Mouse (Mus musculus) limb, embryonic 12.5 days (tissue): ENCODE measurements around the gene Mnat1. TPM values are rescaled to one million over a fixed set of nuclear protein-coding genes. Genes with fewer than 3 reads are reported as not detected.
"Not testable (repeated sequence)": the region's sequence is repeated elsewhere in the genome, so short reads cannot be mapped to it uniquely, and the experiment has no call there.

Experiments
- ATAC-seq: fragments of 200-750 bp; cut with Nextera tagmentation; 2 replicates; pipeline ENCODE4 v1.8.0; 2017; ENCODE audit warnings: low read depth, moderate TSS enrichment; ENCODE audit not compliant: insufficient number of reproducible peaks, insufficient read depth, low FRiP score, low TSS enrichment
- H3K27ac ChIP-seq: fragments of 300-500 bp; sonication (generic); 2 replicates; pipeline ENCODE4 v1.5.1; 2016; ENCODE audit warnings: mild to moderate bottlenecking, moderate library complexity
- H3K27me3 ChIP-seq: fragments of 300-500 bp; sonication (generic); 2 replicates; pipeline ENCODE4 v1.6.1; 2016; ENCODE audit warnings: mild to moderate bottlenecking, moderate library complexity
- H3K36me3 ChIP-seq: fragments of 300-500 bp; sonication (generic); 2 replicates; pipeline ENCODE4 v1.6.1; 2016; ENCODE audit warnings: mild to moderate bottlenecking, moderate library complexity
- H3K4me1 ChIP-seq: fragments of 300-500 bp; sonication (generic); replicated peaks from 2 replicates; pipeline ENCODE4 v1.6.1; 2016
- H3K4me2 ChIP-seq: fragments of 300-500 bp; sonication (generic); 2 replicates; pipeline ENCODE4 v1.6.1; 2016; ENCODE audit warnings: mild to moderate bottlenecking, moderate library complexity
- H3K4me3 ChIP-seq: fragments of 300-500 bp; sonication (generic); replicated peaks from 2 replicates; pipeline ENCODE4 v1.5.1; 2016; ENCODE audit warnings: mild to moderate bottlenecking
- H3K9ac ChIP-seq: fragments of 300-500 bp; sonication (generic); replicated peaks from 2 replicates; pipeline ENCODE4 v1.6.1; 2016; ENCODE audit warnings: mild to moderate bottlenecking, moderate library complexity
- H3K9me3 ChIP-seq: fragments of 300-500 bp; sonication (generic); 2 replicates; pipeline ENCODE4 v1.6.1; 2016; ENCODE audit warnings: mild to moderate bottlenecking, moderate library complexity
- WGBS: fragments of 180-500 bp; shearing (Covaris S2); methylation state at CpG from one replicate; pipeline ENCODE4 v1.1.7; 2016; 5-methylcytosine and 5-hydroxymethylcytosine counted together
- polyA plus RNA-seq: library from polyadenylated mRNA; unstranded; fragments of >200 nt; fragmentation: Nextera tagmentation; extraction: Ambion mirVana; gene quantifications from 2 replicates; pipeline ENCODE4 v1.2.1, GENCODE M21; 2016

Gene Mnat1
- polyA plus RNA-seq, 1 experiment from 2014 or later = 40.7 TPM

GRCm38 (mm10) chr12:73096177-73096576, 27.3 kb upstream of the Mnat1 start:
- H3K9me3 ChIP-seq, ATAC-seq, H3K27me3 ChIP-seq, H3K27ac ChIP-seq, H3K9ac ChIP-seq, H3K4me3 ChIP-seq, H3K4me2 ChIP-seq, H3K4me1 ChIP-seq: not testable (repeated sequence)
- H3K36me3 ChIP-seq = peaks cover 18% of the 10 kb centered on the region
- 88% methylated on average over 5 of the region's 5 CpGs for WGBS

- no peak for ATAC-seq
- Histone ChIP-seq H3K27ac (no peak overlapping the region), H3K9ac (no peak overlapping the region), H3K9me3 (peaks cover 6% of the 10 kb centered on the region; the same call in 1 of the 2 replicates), H3K4me1 (no peaks in the 10 kb centered on the region), H3K27me3 (no peaks in the 10 kb centered on the region), H3K36me3 (peaks cover 40% of the 10 kb centered on the region), H3K4me3 (no peak overlapping the region), H3K4me2 (no peak overlapping the region)
- 82% methylated on average over 4 of the region's 4 CpGs for WGBS
These were observed 24.9 kb upstream of the Mnat1 start for GRCm38 (mm10) chr12:73098593-73098992.

GRCm38 (mm10) chr12:73103713-73104112, 19.8 kb upstream of the Mnat1 start:
- H3K4me3 ChIP-seq = no peak overlapping the region
- H3K9ac ChIP-seq = no peak overlapping the region
- ATAC-seq = 0 out of 2 replicates have a peak, but pooled peaks have one; percentile 59
- peaks cover 8% of the 10 kb centered on the region for H3K4me1 ChIP-seq
- H3K27ac ChIP-seq = no peak overlapping the region
- no peaks in the 10 kb centered on the region for H3K27me3 ChIP-seq
- H3K9me3 ChIP-seq = peaks cover 9% of the 10 kb centered on the region; the same call in 1 of the 2 replicates
- 79% methylated on average over 12 of the region's 12 CpGs for WGBS
- no peak overlapping the region for H3K4me2 ChIP-seq
- peaks cover 68% of the 10 kb centered on the region for H3K36me3 ChIP-seq

GRCm38 (mm10) chr12:73107821-73108220, 15.7 kb upstream of the Mnat1 start:
- peaks cover 9% of the 10 kb centered on the region; the same call in 1 of the 2 replicates for H3K9me3 ChIP-seq
- H3K4me1 ChIP-seq = peaks cover 31% of the 10 kb centered on the region
- WGBS = 79% methylated on average over 2 of the region's 2 CpGs
- ATAC-seq = no peak
- H3K4me2 ChIP-seq = peak overlapping the region; percentile 21; the same call in 1 of the 2 replicates
- H3K27ac ChIP-seq = no peak overlapping the region
- no peak overlapping the region for H3K4me3 ChIP-seq
- peaks cover 47% of the 10 kb centered on the region for H3K36me3 ChIP-seq
- H3K27me3 ChIP-seq = no peaks in the 10 kb centered on the region
- no peak overlapping the region for H3K9ac ChIP-seq

DNA sequence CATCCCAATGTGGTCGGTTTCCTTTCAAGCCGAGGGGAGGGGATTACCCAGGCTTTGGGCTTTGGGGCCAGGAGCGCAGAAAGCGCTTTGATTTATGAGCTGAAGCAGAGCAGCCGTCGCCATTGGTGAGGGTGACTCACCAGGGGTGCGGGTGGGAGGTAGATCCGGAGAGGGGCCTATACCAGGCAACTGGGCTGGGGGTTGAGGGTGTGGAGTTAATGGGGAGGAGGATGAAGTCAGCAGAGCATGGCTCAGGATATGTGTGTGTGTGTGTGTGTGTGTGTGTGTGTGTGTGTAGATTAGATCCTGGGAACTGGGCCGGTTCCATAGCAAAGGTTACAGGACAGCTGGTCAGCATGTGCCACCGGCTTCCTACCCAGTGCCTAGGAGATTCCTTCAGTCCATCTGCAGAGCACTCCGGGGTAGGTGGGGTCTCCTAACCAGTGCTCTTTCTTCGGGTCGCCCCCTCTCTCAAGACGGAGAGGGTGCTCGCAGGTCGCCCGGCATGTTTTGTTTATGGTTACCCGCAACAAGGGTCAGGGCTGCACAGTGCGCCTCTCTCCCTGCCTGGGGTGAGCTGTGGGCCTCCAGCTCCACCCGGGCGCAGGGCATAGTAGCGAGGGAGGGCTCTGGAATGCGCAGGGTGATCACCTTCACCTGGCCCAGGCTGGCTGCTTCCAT, 12.9 kb upstream of the Mnat1 start:
- Histone ChIP-seq H3K9ac (peak overlapping the region; percentile 95), H3K27me3 (no peaks in the 10 kb centered on the region), H3K9me3 (no peaks in the 10 kb centered on the region), H3K36me3 (peaks cover 29% of the 10 kb centered on the region), H3K4me1 (peaks cover 31% of the 10 kb centered on the region), H3K4me3 (peak overlapping the region; percentile 91), H3K27ac (peak overlapping the region; percentile 98), H3K4me2 (peak overlapping the region; percentile 91)
- under 1% methylated on average over 23 of the region's 23 CpGs for WGBS
- ATAC-seq = peak; percentile 33; the same call in 1 of the 2 replicates

GRCm38 (mm10) chr12:73111561-73112325, 11.8 kb upstream of the Mnat1 start:
- peak overlapping the region; percentile 91 for H3K4me3 ChIP-seq
- H3K4me2 ChIP-seq = peak overlapping the region; percentile 91
- H3K27ac ChIP-seq = peak overlapping the region; percentile 98
- peaks cover 23% of the 10 kb centered on the region for H3K36me3 ChIP-seq
- peaks cover 31% of the 10 kb centered on the region for H3K4me1 ChIP-seq
- no peaks in the 10 kb centered on the region for H3K9me3 ChIP-seq
- H3K27me3 ChIP-seq = no peaks in the 10 kb centered on the region
- peak; percentile 12 for ATAC-seq
- H3K9ac ChIP-seq = peak overlapping the region; percentile 95
- WGBS = 2% methylated on average over 40 of the region's 44 CpGs

DNA sequence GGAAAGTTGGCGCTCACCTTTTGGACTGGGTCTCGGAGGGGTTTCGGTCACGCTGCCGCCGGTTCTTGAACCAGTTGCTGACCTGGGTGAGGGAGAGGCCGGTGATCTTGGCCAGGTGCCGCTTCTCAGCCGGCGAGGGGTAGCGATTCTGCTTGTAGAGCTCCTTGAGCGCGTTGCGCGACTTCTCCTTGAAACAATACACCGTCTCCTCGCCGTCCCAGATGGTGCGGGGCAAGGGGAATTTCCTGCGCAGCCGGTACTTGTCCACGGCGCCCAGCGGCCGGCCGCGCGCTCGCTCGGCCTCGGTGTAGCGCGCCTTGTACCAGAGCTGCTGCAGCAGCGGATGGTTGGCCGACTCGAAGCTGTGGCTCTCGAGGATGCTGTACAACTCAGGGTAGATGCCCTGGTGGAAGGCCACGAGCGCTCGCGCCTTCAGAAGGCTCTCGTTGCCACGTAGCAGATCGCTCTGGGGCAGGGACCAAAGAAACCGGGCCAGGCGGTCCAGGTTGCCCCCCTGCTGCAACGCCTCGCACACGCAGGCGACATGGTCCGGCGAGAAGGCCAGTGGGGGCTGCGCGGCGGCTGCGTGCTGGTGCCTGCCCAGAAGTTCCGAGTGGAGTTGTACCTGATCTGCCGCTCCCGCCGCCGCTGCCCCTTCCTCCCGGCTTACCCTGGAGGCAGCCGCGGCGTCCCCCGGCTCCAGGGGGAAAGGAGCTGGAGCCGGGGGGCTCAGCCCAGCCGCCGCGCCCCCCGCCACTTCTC, 11.0 kb upstream of the Mnat1 start:
- Histone ChIP-seq H3K36me3 (peaks cover 15% of the 10 kb centered on the region), H3K27ac (peak overlapping the region; percentile 98), H3K9ac (peak overlapping the region; percentile 95), H3K4me1 (peaks cover 31% of the 10 kb centered on the region), H3K9me3 (no peaks in the 10 kb centered on the region), H3K27me3 (no peaks in the 10 kb centered on the region), H3K4me3 (peak overlapping the region; percentile 91), H3K4me2 (peak overlapping the region; percentile 91)
- ATAC-seq = no peak
- under 1% methylated on average over 67 of the region's 71 CpGs for WGBS

- no peaks in the 10 kb centered on the region for H3K9me3 ChIP-seq
- H3K4me3 ChIP-seq = peak within 1 kb of the TSS; percentile 91
- peak within 1 kb of the TSS; percentile 95 for H3K9ac ChIP-seq
- WGBS = under 1% methylated on average over 20 of the region's 20 CpGs
- H3K4me2 ChIP-seq = peak within 1 kb of the TSS; percentile 91
- H3K4me1 ChIP-seq = peaks cover 27% of the 10 kb centered on the region
- peak within 1 kb of the TSS; percentile 98 for H3K27ac ChIP-seq
- peak; percentile 92 for ATAC-seq
- H3K27me3 ChIP-seq = no peaks in the 10 kb centered on the region
- H3K36me3 ChIP-seq = peaks cover 12% of the 10 kb centered on the region
These were observed 10.3 kb upstream of the Mnat1 start, which contains the start of gene Six4 for GRCm38 (mm10) chr12:73113196-73113595. Six4 (minus strand) TSS chr12:73113456.

- H3K4me1 ChIP-seq = peaks cover 17% of the 10 kb centered on the region; the same call in 1 of the 2 replicates
- peak overlapping the region; percentile 70; the same call in 1 of the 2 replicates for H3K4me2 ChIP-seq
- no peak overlapping the region for H3K9ac ChIP-seq
- no peaks in the 10 kb centered on the region for H3K9me3 ChIP-seq
- no peak overlapping the region for H3K27ac ChIP-seq
- ATAC-seq = no peak
- 70% methylated on average over 4 of the region's 4 CpGs for WGBS
- no peak overlapping the region for H3K4me3 ChIP-seq
- no peaks in the 10 kb centered on the region for H3K27me3 ChIP-seq
- no peaks in the 10 kb centered on the region for H3K36me3 ChIP-seq
These were observed 1.7 kb downstream of the Mnat1 start for GRCm38 (mm10) chr12:73125250-73125649.

- Histone ChIP-seq H3K27me3 (no peaks in the 10 kb centered on the region), H3K27ac (no peak overlapping the region), H3K4me1 (0 out of 2 replicates have a peak, but pooled peaks cover 4% of the 10 kb centered on the region), H3K36me3 (peaks cover 15% of the 10 kb centered on the region; the same call in 1 of the 2 replicates), H3K9me3 (no peaks in the 10 kb centered on the region), H3K4me2 (no peak overlapping the region), H3K9ac (no peak overlapping the region), H3K4me3 (no peak overlapping the region)
- whole genome bisulfite sequencing = 88% methylated on average over 3 of the region's 3 CpGs
- ATAC-seq = no peak
These were observed 17.2 kb downstream of the Mnat1 start for GRCm38 (mm10) chr12:73140732-73141131.
